Mouse (Mus musculus): ENCODE results near the gene Chdh.

- TF ChIP-seq CTCF (IDR thresholded peaks at IDR 0.05; ENCODE audit: extremely low read depth, insufficient read depth, low read length) (no peak), POLR2A (IDR thresholded peaks at IDR 0.05; ENCODE audit: extremely low read depth, insufficient read depth, low read length) (no peak)
Measured at GRCm38 (mm10) chr14:29997345-29997744, 11.5 kb upstream of the Chdh start.
